Mouse (Mus musculus) MEL (cell line): ENCODE results near the gene Ncapd2.

Experiments
- CTCF ChIP-seq, 3 experiments: IDR thresholded peaks in 2 of 3; conservative IDR thresholded peaks in 1 of 3; 2 replicates each; pipeline ENCODE4 v1.5.1; 2011 to 2012; ENCODE audit warnings: low read length in 3 of 3, low read depth in 2 of 3, mild to moderate bottlenecking in 2 of 3, improper control_type of control experiment in 1 of 3, inconsistent platforms in 1 of 3, mixed read lengths in 1 of 3, moderate library complexity in 1 of 3; ENCODE audit not compliant: control insufficient read depth in 1 of 3, insufficient read depth in 1 of 3, poor library complexity in 1 of 3, severe bottlenecking in 1 of 3
- GATA1 ChIP-seq: IDR thresholded peaks from 2 replicates; pipeline ENCODE4 v1.6.1; 2011; ENCODE audit warnings: low read depth, low read length, improper control_type of control experiment
- MAFK ChIP-seq: IDR thresholded peaks from 2 replicates; pipeline ENCODE4 v1.6.1; 2011; ENCODE audit warnings: low read depth, mild to moderate bottlenecking, low read length, improper control_type of control experiment, borderline replicate concordance
- RAD21 ChIP-seq: IDR thresholded peaks from 2 replicates; pipeline ENCODE4 v1.6.1; 2011; ENCODE audit warnings: mild to moderate bottlenecking, low read depth, low read length, improper control_type of control experiment
- ZMIZ1 ChIP-seq: IDR thresholded peaks from 2 replicates; pipeline ENCODE4 v1.6.1; 2012; ENCODE audit warnings: low read depth, mild to moderate bottlenecking, inconsistent platforms, low read length, improper control_type of control experiment, moderate library complexity

DNA sequence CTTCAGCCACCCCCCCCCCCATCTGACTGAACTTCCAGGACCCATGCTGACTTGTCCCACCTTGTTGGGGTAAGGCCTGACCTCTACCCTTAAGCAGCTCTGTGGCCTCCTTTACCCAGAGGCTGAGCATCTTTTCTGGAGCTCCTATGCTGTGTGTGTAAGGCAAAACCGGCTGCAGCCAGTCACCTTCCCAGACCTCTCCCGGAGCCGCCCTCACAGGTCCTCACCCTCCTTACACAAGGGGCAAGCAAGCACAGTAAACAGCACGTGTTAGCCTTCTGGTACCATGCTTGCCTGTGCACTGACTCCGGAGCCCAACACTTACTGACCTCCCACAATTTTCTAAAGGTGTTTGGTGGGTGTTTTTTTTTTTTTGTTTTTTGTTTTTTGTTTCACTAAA lies 16.0 kb downstream of the Ncapd2 start:
- TF ChIP-seq RAD21 (no peak), MAFK (no peak), ZMIZ1 (no peak), GATA1 (no peak), CTCF (IDR thresholded peaks at IDR 0.05 in 2 of 3, conservative IDR thresholded peaks at IDR 0.05 in 1 of 3; ENCODE audit: control insufficient read depth in 1 of 3, insufficient read depth in 1 of 3, low read depth in 2 of 3, low read length in 3 of 3, poor library complexity in 1 of 3, severe bottlenecking in 1 of 3) (no peak)
